Mouse (Mus musculus) liver, embryonic 11.5 days (tissue): ENCODE measurements around the gene Slc25a12. TPM values are rescaled to one million over a fixed set of nuclear protein-coding genes. Genes with fewer than 3 reads are reported as not detected.
A peak's percentile ranks its signal among the peaks of the same experiment; 100 is the strongest.

Experiments used
- ATAC-seq: fragments of 200-750 bp; cut with Nextera tagmentation; replicated peaks from 2 replicates; pipeline ENCODE4 v1.8.0; 2017; ENCODE audit warnings: moderate number of reproducible peaks, mild to moderate bottlenecking, moderate TSS enrichment, moderate library complexity; ENCODE audit not compliant: low FRiP score
- DNase-seq: peaks from one replicate; pipeline ENCODE4 v3.0.0-alpha.2; 2017; ENCODE audit warnings: low spot score
- H3K27ac ChIP-seq: fragments of 300-500 bp; sonication (generic); 2 replicates; pipeline ENCODE4 v1.5.1; 2014; ENCODE audit warnings: mild to moderate bottlenecking, low read depth, low read length, control low read depth
- H3K27me3 ChIP-seq: fragments of 300-500 bp; sonication (generic); replicated peaks from 2 replicates; pipeline ENCODE4 v1.6.1; 2014; ENCODE audit warnings: low read length, mixed read lengths; ENCODE audit not compliant: control insufficient read depth, insufficient read depth
- H3K36me3 ChIP-seq: fragments of 300-500 bp; sonication (generic); 2 replicates; pipeline ENCODE4 v1.6.1; 2014; ENCODE audit warnings: mild to moderate bottlenecking, low read length, moderate library complexity, mixed read lengths; ENCODE audit not compliant: control insufficient read depth, insufficient read depth
- H3K4me1 ChIP-seq: fragments of 300-500 bp; sonication (generic); replicated peaks from 2 replicates; pipeline ENCODE4 v1.6.1; 2014; ENCODE audit warnings: low read length, mixed read lengths; ENCODE audit not compliant: control insufficient read depth, insufficient read depth
- H3K4me2 ChIP-seq: fragments of 300-500 bp; sonication (generic); 2 replicates; pipeline ENCODE4 v1.6.1; 2014; ENCODE audit warnings: mild to moderate bottlenecking, control low read depth, moderate library complexity
- H3K4me3 ChIP-seq: fragments of 300-500 bp; sonication (generic); 2 replicates; pipeline ENCODE4 v1.5.1; 2014; ENCODE audit warnings: low read depth, low read length, control low read depth
- H3K9ac ChIP-seq: fragments of 300-500 bp; sonication (generic); 2 replicates; pipeline ENCODE4 v1.6.1; 2014; ENCODE audit warnings: low read depth, low read length, control low read depth
- H3K9me3 ChIP-seq: fragments of 300-500 bp; sonication (generic); 2 replicates; pipeline ENCODE4 v1.6.1; 2016; ENCODE audit warnings: low read length, inconsistent platforms, mixed read lengths; ENCODE audit not compliant: control insufficient read depth
- WGBS: fragments of 180-500 bp; shearing (Covaris S2); extraction: QIAGEN DNeasy Blood & Tissue Kit; methylation state at CpG from one replicate; pipeline ENCODE4 v1.1.7; 2014; 5-methylcytosine and 5-hydroxymethylcytosine counted together
- polyA plus RNA-seq: library from polyadenylated mRNA; unstranded; fragments of >200 nt; fragmentation: Nextera tagmentation; extraction: Ambion mirVana; gene quantifications from 2 replicates; pipeline ENCODE4 v1.2.1, GENCODE M21; 2014

Slc25a12 gene
- polyA plus RNA-seq, 1 experiment from 2014 or later: 35.9 TPM

- H3K36me3 ChIP-seq: no peaks in the 10 kb centered on the region
- no peak overlapping the region for H3K9ac ChIP-seq
- DNase-seq (no peak), ATAC-seq (no peak)
- no peaks in the 10 kb centered on the region for H3K27me3 ChIP-seq
- peaks cover 5% of the 10 kb centered on the region; the same call in 1 of the 2 replicates for H3K4me1 ChIP-seq
- no peak overlapping the region for H3K4me2 ChIP-seq
- H3K4me3 ChIP-seq: no peak overlapping the region
- WGBS: 40% methylated on average over 10 of the region's 10 CpGs
- H3K9me3 ChIP-seq: no peaks in the 10 kb centered on the region
- 0 out of 2 replicates have a peak overlapping the region, but pooled peaks have one; percentile 13 for H3K27ac ChIP-seq
Measured at GRCm38 (mm10) chr2:71353306-71354054, 14.1 kb downstream of the Slc25a12 start.

- no peak for DNase-seq
- Histone ChIP-seq H3K9me3 (no peaks in the 10 kb centered on the region), H3K9ac (no peak overlapping the region), H3K4me3 (no peak overlapping the region), H3K4me1 (no peaks in the 10 kb centered on the region; the same call in 1 of the 2 replicates), H3K4me2 (no peak overlapping the region), H3K36me3 (no peaks in the 10 kb centered on the region), H3K27me3 (no peaks in the 10 kb centered on the region), H3K27ac (no peak overlapping the region)
- WGBS: 88% methylated on average over 3 of the region's 3 CpGs
- no peak for ATAC-seq
Measured at GRCm38 (mm10) chr2:71351727-71351987, 15.9 kb downstream of the Slc25a12 start.

GRCm38 (mm10) chr2:71350904-71351726 lies 16.4 kb downstream of the Slc25a12 start:
- no peak overlapping the region for H3K9ac ChIP-seq
- H3K4me1 ChIP-seq: no peaks in the 10 kb centered on the region; the same call in 1 of the 2 replicates
- H3K27me3 ChIP-seq: no peaks in the 10 kb centered on the region
- H3K9me3 ChIP-seq: no peaks in the 10 kb centered on the region
- no peak overlapping the region for H3K4me3 ChIP-seq
- no peak overlapping the region for H3K27ac ChIP-seq
- ATAC-seq (no peak), DNase-seq (no peak)
- WGBS: 90% methylated on average over 11 of the region's 11 CpGs
- H3K4me2 ChIP-seq: no peak overlapping the region
- no peaks in the 10 kb centered on the region for H3K36me3 ChIP-seq

GRCm38 (mm10) chr2:71350181-71350580 lies 17.4 kb downstream of the Slc25a12 start:
- Histone ChIP-seq H3K27ac (no peak overlapping the region), H3K4me2 (no peak overlapping the region), H3K4me1 (no peaks in the 10 kb centered on the region; the same call in 1 of the 2 replicates), H3K36me3 (no peaks in the 10 kb centered on the region), H3K4me3 (no peak overlapping the region), H3K27me3 (no peaks in the 10 kb centered on the region), H3K9ac (no peak overlapping the region), H3K9me3 (no peaks in the 10 kb centered on the region)
- ATAC-seq (no peak), DNase-seq (no peak)
- 77% methylated on average over 7 of the region's 7 CpGs for whole genome bisulfite sequencing

GRCm38 (mm10) chr2:71349511-71349910 lies 18.0 kb downstream of the Slc25a12 start:
- no peak overlapping the region for H3K9ac ChIP-seq
- no peak overlapping the region for H3K4me2 ChIP-seq
- WGBS: 85% methylated on average over 2 of the region's 2 CpGs
- DNase-seq (no peak), ATAC-seq (no peak)
- H3K27me3 ChIP-seq: no peaks in the 10 kb centered on the region
- no peaks in the 10 kb centered on the region for H3K36me3 ChIP-seq
- no peak overlapping the region for H3K4me3 ChIP-seq
- no peak overlapping the region for H3K27ac ChIP-seq
- H3K9me3 ChIP-seq: no peaks in the 10 kb centered on the region
- no peaks in the 10 kb centered on the region; the same call in 1 of the 2 replicates for H3K4me1 ChIP-seq

- ATAC-seq (no peak), DNase-seq (no peak)
- 88% methylated on average over 20 of the region's 20 CpGs for WGBS
- Histone ChIP-seq H3K36me3 (peaks cover 8% of the 10 kb centered on the region; the same call in 1 of the 2 replicates), H3K9me3 (peaks cover 2% of the 10 kb centered on the region; the same call in 1 of the 2 replicates), H3K4me1 (no peaks in the 10 kb centered on the region), H3K4me3 (no peak overlapping the region), H3K4me2 (no peak overlapping the region), H3K27me3 (no peaks in the 10 kb centered on the region), H3K9ac (no peak overlapping the region), H3K27ac (no peak overlapping the region)
Measured at GRCm38 (mm10) chr2:71347732-71348490, 19.6 kb downstream of the Slc25a12 start.

GRCm38 (mm10) chr2:71347160-71347559 lies 20.4 kb downstream of the Slc25a12 start:
- no peak overlapping the region for H3K9ac ChIP-seq
- no peak overlapping the region for H3K27ac ChIP-seq
- H3K4me1 ChIP-seq: no peaks in the 10 kb centered on the region
- DNase-seq (no peak), ATAC-seq (no peak)
- H3K4me2 ChIP-seq: no peak overlapping the region
- no peaks in the 10 kb centered on the region for H3K27me3 ChIP-seq
- 88% methylated on average over 10 of the region's 10 CpGs for WGBS
- peaks cover 11% of the 10 kb centered on the region; the same call in 1 of the 2 replicates for H3K36me3 ChIP-seq
- H3K9me3 ChIP-seq: peaks cover 2% of the 10 kb centered on the region; the same call in 1 of the 2 replicates
- no peak overlapping the region for H3K4me3 ChIP-seq

- H3K4me1 ChIP-seq: no peaks in the 10 kb centered on the region
- H3K36me3 ChIP-seq: peaks cover 11% of the 10 kb centered on the region; the same call in 1 of the 2 replicates
- DNase-seq: no peak
- WGBS: 87% methylated on average over 10 of the region's 10 CpGs
- no peak overlapping the region for H3K4me2 ChIP-seq
- peaks cover 2% of the 10 kb centered on the region; the same call in 1 of the 2 replicates for H3K9me3 ChIP-seq
- no peak overlapping the region for H3K27ac ChIP-seq
- ATAC-seq: no peak
- no peaks in the 10 kb centered on the region for H3K27me3 ChIP-seq
- no peak overlapping the region for H3K9ac ChIP-seq
- H3K4me3 ChIP-seq: no peak overlapping the region
Measured at GRCm38 (mm10) chr2:71343884-71344640, 23.5 kb downstream of the Slc25a12 start.
